Mouse (Mus musculus) CD8-positive naive resting alpha-beta T cell, adult 2 months (primary cell): ENCODE data around the gene Dnajc13.

Source experiments
- DNase-seq, 2 experiments: peaks; one replicate each; pipeline ENCODE4 v3.0.0; 2022; ENCODE audit warnings: low read depth in 2 of 2, low spot score in 2 of 2

The Dnajc13 gene

DNA sequence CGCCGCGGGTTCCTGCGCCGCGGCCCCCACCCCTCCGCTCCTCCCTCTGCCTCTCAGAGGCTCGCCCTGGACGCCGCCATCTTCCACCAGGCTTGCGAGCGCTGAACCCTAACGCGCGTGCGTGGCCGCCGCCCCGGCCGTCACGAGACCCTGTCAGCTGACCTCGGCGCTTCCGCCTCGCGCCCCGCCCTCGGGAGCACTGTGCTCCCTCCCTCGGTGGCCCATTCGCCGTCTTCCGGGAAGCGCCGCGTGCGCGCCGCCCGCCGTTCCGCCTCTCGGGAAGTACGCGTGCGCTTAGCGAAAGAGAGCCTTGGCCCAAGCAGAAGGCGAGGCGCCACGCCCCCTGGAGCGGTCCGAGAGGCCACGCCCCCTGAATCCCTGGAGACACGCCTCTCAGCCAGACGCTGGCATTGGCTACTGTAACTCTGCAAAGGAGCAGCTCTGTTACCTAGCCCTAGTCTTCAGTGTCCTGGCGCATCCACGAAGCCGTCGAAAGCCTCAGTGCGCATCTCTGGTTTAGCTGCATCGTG lies at the start of gene Dnajc13:
Gene Dnajc13 (minus strand): TSS at position 108 of the 530 bp plus-strand sequence.
- peak; percentile 96 to 97 for DNase-seq

DNA sequence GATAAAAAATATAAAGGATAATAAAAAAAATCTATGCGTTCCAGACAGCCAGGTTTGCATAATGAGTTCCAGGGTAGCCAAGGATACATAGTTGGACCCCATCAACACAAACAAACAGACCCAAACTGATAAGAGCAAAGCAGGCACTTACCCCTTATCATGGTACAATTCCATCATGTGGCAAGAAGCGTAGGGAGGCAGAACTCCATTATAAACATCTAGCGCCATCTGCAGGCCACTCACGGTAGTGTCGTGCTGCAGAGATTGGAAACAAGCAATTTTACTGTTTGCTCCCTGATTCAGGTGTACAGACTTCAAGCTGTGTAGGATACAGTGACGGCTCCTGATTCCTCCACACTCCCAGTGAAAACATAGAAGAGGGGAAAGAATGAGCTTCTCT lies 44.0 kb upstream of the Dnajc13 start:
- DNase-seq = peak; percentile 27 to 38

DNA sequence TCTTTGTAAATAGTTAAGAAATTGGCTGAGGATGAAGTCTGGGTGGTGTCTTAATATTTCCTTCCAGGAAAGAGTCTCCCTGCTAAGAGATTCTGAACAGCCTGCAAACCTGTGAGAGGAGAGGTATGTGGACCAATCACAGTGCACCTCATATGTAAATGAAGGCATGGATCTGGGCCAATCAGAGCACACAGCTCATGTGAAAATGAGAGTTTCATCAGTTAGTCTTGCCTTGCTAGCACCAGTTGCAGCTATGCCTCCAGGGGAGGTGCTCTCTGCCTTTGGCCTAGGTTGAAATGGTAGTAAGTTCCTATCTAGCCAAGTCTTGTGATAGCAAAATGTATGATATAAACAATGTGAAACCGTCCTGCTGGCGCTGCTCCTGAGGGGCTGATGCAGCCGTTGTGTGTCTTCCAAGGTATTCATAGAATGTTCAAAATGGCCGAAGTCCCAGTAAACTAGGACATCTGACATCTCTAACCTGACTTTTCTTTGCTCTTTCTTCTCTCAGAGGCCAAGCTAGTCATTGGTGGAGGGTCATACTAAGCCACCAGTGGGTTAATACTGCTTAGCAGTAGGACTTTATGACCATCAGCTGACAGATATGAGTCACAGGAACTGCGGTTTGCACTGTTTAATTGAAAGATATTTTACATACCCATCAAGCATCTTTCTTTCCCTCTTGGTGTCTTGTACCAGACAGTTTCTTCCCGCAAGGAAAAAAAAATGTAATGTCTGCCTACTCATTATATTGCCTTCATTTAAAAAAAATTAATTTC lies 42.8 kb upstream of the Dnajc13 start:
- DNase-seq = no peak

DNA sequence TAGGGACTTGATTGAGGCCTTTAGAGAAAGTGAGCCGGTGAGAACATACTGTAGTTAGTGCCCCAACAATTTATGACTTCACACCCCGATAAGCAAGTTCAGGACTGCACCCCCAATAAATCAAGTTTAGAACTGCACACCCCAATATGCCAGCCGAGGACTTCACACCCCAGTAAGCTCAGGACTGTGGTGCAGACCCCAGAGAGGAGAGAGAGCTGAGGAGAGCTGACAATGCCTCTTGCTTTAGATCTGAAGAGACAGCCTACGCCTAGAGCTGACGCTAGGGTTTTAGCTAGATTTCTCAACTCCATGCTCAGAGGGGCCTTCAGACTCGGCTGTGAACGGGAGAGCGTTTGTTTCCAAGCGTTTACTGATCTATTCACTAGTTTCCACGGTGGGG lies 42.1 kb upstream of the Dnajc13 start:
- no peak for DNase-seq

DNA sequence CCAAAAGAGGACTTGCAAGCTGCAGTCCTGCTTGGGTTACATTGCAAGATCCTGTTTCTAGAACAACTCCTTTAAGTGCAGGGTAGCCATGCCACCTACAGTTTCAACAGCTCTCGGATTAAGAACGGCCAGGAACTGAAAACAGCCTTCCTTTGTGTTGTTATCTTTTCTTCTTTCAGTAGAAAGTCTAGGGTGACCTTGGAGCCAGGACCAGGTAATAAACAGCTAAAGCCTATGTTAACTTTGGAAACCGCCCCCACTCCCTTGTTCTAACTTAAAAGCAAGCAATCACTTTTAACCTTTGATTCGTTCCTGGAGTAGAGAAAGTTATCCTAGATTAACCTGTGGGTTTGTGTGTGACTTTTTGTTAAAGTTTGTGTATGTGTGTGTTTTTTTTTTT lies 41.6 kb upstream of the Dnajc13 start:
- DNase-seq = no peak

- no peak for DNase-seq
Observed at GRCm38 (mm10) chr9:104300569-104300968, 37.8 kb upstream of the Dnajc13 start.

GRCm38 (mm10) chr9:104297041-104297440 lies 34.3 kb upstream of the Dnajc13 start:
- no peak for DNase-seq

DNA sequence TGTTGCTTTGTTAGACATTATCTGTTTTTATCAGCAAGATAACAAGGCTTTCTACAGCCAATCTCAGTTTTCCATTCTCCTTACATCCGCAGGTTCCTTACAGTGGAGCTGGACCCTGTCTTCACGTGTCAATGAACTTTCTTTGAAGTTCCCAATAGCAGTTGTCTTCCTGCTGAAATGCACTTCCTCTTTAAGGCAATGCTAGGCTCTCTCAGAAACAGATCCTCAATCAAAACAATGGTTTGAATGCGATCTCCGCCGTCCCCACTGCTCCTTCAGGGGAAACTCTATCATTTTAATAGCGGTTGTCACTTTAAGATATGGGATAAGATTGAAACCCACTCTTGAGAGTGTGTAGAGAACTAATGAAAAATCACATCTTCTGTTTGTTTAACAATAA lies 22.2 kb upstream of the Dnajc13 start:
- no peak for DNase-seq

DNA sequence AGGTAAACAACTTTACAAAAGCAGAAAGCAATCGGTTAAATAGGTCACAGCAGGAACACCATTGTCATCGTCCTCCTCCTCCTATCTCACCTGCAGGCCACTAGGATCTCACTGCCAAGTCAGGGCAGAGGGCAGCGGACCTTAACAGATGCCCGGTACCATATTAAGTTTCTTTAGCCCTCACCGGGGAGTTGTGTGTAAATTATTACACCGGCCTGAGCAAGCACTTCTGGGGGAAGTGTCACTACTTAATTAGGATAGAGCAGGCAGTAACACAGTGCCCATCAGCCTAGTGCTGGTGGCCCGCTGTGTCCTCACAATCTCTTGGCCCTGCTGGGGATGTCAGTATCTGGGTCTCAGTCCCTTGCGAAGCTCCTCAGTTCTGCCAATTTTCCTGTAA lies 19.8 kb upstream of the Dnajc13 start:
- no peak for DNase-seq

GRCm38 (mm10) chr9:104281737-104282136 lies 19.0 kb upstream of the Dnajc13 start:
- no peak for DNase-seq

DNA sequence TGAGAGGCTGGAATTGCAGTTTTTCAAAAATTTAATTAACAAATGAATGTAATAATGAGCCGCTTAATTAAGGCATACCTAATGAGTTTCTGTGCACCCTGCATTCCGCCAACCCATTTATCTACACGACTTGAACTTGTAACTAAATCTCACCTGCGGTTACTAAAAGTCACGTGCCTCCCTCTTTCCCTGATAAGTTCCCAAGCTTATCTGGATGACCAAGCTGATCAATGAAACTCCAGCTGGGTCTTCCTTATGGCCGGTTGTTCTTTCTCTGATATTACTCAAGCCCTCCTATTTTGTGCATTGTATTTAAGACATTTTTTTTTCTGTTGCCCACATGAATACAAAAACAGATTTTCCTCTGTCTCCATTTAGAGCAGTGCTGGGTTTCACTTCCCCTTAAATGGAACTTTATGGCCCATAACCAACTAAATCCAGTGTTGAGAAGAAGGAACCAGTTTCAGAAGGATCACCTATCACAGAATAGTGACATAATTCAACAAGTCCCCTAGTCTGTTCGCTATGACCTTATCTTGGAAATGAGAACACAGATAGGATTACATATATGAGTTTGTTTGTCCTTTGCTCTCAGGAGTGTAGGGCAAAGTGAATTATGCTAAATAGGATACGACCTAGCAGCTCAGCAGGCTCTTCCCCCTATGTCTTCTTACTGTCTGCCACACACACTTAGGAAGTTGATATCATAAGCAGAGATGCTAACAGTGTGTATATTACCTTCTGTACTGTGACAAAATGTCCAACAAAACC lies 18.2 kb upstream of the Dnajc13 start:
- DNase-seq = no peak

DNA sequence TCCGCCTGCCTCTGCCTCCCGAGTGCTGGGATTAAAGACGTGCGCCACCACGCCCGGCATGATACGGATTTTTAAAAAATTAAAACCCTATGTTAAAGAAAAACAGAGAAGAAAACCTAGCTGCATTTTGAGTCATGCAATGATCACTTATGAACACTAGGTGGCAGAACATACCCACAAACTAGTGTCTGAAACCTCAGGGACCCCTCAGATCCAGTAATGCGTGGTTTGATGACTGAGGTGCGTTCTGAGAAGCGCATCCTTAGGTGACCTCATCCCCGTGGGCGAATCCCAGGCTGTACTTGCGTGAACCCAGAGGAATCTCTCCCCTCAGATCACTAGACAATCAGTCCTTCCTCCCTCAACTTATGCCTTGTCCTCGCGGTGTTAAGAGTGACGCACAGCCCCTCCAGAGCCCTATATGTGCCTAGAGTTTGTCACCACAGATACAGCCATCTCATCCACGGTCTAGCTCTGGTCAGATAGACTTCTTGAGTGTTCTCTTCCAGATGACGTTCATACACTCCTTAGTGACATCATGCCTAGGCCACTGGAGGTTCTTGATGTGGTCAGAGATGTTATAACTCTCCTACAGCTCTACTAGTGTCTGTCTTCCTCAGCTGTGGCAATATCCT lies 14.9 kb upstream of the Dnajc13 start:
- DNase-seq = peak; percentile 24 to 37

GRCm38 (mm10) chr9:104275084-104275785 lies 12.5 kb upstream of the Dnajc13 start:
- DNase-seq = no peak

DNA sequence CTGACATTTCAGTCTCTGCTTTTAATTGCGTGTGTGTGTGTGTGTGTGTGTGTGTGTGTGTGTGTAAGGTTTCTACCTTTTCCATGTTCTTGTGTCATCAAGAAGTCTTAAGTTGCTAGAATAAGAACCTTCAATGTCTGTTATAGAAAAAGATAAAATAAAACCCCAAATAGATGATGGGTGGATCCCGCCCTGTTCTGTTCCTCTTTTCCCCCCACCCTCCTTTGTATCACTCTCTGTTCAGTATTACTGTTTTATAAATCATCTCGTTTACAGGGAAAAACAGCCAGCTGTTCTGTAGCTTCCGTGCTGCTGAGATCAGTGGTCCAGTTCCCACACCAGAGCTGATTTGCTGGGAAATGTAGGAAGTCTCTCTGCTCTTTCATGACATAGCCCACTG lies 9.3 kb upstream of the Dnajc13 start:
- no peak for DNase-seq

DNA sequence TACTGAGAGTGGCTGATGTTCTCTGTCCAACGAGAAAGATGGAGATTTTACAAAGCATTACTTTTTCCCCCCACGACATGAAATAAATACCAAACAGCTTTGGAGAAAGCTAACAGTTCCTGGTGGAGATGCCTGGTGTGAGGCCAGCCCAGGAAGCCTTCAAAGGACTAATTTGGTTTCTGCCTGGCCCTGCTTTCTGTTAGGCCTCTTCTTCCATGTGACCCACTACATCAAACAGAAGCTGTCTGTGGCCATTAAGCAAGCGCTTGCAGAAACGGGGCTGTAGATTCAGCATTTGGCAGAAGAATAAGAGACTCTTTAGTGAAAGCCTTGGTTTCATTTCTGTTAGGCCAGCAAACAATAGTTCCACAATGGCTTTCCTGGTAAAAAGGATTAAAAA lies 8.9 kb upstream of the Dnajc13 start:
- no peak for DNase-seq

GRCm38 (mm10) chr9:104269944-104270343 lies 7.2 kb upstream of the Dnajc13 start:
- no peak for DNase-seq

DNA sequence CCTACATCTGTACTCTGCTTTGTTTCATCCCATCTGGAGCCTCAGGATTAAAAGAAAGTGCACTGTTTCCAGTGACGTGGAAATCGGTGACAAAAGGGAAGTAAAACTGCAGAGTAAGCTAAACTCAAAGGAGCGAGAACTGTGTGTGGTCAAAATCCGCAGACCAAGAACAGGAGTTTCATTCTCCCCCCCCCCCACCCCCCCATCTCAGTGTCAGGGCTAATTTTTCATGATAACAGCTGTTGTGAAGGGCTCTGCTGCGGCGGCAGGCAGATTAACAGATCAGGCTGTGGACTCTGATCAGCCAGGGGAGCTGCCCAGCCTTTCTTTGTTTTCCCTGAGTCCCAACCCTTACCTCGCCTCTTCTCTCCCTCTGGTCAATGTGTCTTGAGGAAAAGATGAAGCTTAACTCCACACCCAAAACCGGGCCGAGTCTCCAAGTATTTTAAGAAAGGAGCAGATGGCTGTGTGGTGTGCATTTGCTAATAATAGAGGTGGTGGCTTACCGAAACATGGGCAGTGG lies 6.7 kb upstream of the Dnajc13 start:
- DNase-seq = no peak

DNA sequence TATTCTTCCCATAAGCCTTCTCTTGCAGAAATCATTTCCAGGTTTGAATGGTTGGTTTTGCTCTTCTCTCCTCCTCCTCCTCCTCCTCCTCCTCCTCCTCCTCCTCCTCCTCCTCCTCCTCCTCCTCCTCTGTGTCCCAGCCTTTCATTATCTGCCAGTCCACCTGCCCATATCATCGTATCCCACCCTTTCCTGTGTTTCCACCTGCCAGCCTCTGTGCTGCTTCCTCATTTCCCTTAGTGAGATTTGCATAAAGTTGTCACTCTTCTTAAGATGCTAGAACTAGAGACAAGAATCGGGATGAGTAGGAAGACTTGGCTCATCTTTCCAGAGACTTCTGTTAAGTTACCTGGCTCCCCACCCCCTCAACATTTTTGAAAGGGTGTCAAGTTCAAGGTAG lies 1.8 kb upstream of the Dnajc13 start:
- DNase-seq = no peak

- DNase-seq = peak in 1 of 2 experiments; percentile 2
Observed at GRCm38 (mm10) chr9:104262016-104262762, 541 bp downstream of the Dnajc13 start.

- no peak for DNase-seq
Observed at GRCm38 (mm10) chr9:104260306-104260705, 2.4 kb downstream of the Dnajc13 start.
